Mouse (Mus musculus) layer of hippocampus, adult 9-11 months (tissue): ENCODE measurements around the gene Zfp367.

Source experiments
- DNase-seq: peaks from one replicate; pipeline ENCODE4 v3.0.0; 2022

Gene Zfp367

DNA sequence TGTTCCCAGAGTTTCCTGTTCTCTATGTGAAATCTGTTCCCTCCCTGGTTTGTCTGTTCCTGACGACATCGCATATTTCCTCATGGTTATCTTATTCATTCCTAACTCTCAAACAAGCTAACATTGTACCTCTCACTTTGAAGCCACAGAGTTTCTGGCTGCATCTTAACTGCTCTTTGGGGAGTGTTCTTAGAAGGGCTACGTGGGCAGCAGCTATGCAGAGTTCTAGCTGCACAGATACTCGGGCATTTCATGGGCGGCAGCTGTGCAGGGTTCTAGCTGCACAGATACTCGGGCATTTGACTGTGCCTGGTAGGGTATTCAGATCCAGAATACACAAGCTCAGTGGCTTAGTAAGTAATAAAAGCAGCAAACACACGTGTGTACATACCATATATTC lies 64.9 kb downstream of the Zfp367 start:
- DNase-seq: no peak

DNA sequence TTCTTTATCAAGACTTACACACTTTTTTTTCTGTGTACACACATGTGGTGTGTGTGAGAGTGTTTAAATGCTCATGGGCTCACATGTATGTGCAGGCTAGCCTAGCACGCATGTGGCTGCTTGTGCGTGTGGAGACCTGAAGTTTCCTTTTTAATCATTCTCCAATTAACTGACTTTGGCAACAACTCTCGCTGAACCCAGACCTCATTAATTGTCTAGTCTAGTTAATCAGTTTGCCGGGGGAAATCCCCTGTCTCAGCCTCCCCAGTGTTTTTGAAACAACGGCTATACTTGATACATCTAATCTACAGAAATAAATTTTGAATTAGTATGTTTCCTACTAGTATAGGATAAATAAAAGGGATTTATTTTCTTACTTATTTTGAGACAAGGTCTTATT lies 67.0 kb downstream of the Zfp367 start:
- no peak for DNase-seq

DNA sequence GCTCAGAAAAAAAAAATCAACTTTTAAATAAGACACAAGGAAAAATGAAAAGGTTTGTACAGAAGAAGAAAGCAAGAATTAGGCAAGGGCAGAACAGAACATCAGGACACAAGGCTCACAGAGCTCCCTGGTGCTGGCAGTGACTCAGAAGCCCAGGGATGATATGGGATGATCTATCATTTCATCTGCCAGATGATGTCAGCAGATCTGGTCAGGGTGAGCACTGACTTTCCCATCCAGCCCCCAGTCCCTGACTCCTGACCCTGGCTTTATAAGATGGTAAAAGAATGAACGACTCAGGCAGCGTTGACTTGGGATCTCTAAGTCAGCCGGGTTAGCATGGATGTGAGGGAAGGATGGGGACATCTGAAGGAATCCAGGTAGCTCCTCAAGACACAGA lies 69.7 kb downstream of the Zfp367 start:
- DNase-seq: no peak
